Mouse (Mus musculus) ovary, postnatal 36 days (tissue): ENCODE results near the gene Olfr204.
"Not testable (repeated sequence)": the region's sequence is repeated elsewhere in the genome, so short reads cannot be mapped to it uniquely, and the experiment has no call there.

Source experiments
- DNase-seq: peaks from one replicate; pipeline ENCODE4 v3.0.0; 2022; ENCODE audit warnings: low spot score, mixed read lengths

The Olfr204 gene

DNA sequence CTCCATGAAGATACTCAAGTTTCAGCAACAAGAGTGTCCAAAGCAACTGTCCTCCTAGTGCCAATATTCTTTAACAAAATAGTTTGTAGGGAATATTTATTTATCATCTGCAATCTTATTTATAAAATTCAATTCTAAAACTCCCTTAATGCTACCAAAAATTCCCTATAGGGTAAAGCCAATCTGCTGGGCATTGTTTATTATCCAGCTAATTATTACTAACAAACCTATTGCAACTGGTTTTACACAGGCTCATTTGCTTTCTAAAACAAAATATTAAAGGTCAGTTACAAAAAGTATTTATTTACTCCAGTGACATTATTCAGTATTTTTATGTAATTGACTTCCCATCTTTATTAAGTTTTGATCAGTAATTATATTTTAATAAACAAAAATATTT, at the start of gene Olfr204:
Gene Olfr204 (minus strand): TSS at position 101 of the 400 bp plus-strand sequence.
- DNase-seq, result no peak

DNA sequence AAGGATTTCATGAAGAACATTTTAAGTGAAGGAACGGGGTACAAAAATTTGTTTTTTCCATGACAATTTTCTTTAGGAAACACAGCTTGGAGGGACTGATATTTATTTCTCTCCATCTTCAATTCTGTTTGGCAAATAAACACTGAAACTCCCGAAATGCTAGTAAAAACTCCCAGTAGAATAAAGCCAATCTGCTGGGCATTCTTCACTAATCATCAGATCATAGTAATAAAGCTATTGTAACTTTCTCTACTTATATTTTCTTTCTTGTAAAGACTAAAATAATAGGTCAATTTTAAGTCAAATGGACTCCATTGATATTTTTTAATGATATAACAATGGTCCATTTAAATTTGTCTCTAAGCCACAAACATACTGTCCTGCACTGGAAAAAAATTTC, 45.8 kb upstream of the Olfr204 start, which contains the start of gene Olfr209:
Gene Olfr209 (minus strand): TSS at position 101 of the 400 bp plus-strand sequence.
- DNase-seq, result no peak

DNA sequence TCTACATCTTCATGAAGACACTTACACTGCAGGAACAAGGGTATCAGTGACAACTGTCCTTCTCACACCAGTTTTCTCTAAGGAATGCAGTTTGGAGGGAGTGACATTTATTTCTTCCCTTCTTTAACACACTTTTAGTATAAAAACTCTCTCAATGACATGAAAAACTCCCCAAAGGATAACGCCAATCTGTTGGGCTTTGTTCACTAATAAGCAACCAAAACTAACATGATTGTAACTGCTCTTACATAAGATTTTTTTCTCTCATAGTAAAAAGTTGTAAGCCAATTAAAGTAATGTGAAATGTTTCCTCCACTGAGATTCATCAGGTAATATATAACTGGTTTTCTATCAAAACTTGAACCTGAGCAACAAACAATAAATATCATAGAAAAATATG, 31.1 kb upstream of the Olfr204 start, which contains the start of gene Olfr206:
Gene Olfr206 (minus strand): TSS at position 101 of the 400 bp plus-strand sequence.
- no peak for DNase-seq

DNA sequence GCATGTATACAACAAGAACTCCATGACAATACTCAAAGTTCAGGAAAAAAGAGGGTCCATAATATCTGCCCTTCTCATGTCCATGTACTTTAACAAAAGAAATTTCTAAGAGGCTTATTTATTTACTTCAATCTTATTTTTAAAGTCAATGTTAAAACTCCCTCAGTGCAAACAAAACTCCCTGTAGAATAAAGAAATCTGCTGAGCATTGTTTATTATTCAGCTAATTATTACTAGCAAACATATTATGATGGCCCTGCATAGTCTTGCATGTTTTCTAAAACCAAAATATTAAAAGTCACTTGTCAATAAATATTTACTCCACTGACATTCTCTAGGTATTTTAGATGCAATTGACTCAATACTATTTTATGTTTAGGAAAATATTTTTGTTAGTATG, 13.0 kb upstream of the Olfr204 start, which contains the start of gene Olfr205:
Gene Olfr205 (minus strand): TSS at position 101 of the 400 bp plus-strand sequence.
- no peak for DNase-seq

DNA sequence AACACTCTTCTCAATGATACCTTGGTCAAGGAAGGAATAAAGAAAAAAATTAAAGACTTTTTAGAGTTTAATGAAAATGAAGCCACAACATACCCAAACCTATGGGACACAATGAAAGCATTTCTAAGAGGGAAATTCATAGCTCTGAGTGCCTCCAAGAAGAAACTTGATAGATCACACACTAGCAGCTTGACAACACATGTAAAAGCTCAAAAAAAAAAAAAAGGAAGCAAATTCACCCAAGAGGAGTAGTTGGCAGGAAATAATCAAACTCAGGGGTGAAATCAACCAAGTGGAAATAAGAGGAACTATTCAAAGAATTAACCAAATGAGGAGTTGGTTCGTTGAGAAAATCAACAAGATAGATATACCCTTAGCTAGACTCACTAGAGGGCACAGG, 5.2 kb upstream of the Olfr204 start:
- DNase-seq, result not testable (repeated sequence)

DNA sequence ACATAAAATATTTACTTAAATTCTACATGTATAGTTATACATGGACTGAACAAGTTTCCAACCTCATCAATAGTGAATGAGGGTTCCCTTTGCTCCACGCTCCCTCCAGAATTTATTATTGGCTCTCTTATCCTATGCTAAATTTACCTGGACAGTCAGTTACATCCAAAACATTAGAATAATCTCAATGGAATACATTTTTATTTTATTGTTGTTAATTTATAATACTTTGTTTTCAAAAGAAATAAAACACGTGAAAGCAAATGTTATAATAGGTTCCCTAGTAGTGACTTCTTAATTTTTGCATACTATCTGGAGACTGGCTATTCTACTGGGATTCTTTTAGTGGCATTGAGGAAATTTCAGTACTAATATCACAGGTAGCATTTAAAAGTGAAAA, 19.5 kb downstream of the Olfr204 start, which contains the start of gene Olfr203:
Gene Olfr203 (plus strand): TSS at position 301 of the 400 bp plus-strand sequence.
- no peak for DNase-seq

DNA sequence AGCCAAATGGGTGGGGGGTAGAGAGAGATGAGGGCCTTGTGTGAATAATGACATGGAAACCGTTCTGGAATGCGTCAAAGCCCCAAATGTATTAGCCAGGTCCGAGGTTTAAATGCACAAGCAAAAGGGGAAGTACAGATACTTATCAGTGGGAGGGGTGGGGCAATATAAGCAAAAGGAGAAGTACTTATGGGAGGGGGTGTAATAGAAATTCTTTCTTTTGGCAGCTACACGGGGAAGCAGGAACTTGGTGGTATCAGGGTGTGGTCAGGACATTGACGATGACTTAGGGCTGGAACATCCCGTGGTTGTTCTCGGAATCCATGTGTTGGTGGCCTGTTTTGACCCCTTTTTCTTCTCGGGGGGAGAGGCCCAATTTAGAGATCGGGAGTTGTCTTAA, 30.5 kb downstream of the Olfr204 start:
- DNase-seq, result not testable (repeated sequence)

DNA sequence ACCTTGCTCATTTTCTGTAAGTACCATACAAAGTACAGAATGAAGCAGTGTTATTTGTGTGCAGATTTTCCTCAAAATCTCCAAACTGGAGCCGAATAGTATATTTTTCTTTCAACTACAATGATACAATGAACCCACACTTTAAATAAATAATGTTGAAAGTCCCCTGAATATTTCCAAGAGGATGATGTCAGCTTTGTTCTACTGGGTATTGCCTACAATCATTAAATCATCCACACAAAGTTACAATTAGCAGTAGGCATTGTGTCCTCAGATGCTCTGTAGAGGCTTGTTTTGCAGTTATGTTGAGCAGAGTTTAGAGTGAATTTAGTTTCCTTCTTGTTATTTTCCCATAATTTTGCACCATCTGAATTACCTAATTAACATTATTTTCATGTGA, 31.4 kb downstream of the Olfr204 start, which contains the start of gene Olfr202:
Gene Olfr202 (minus strand): TSS at position 101 of the 400 bp plus-strand sequence.
- no peak for DNase-seq

DNA sequence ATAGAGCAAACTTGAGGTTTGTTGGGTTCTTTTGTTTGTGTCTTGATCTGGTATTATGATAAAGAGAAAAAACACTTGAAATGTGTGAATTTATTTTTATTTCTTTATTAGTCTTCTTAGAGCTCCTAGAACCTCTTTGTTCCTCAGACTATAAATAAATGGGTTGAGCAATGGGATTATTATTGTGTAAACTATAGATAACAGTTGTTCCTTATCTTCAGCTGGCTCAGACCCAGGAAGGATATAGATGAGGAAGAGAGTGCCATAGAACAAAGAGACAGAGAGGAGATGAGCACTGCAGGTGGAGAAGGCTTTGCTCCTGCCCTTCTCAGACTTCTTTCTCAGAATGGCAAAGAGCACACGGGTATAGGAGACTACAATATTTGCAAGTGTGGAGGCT, 34.6 kb downstream of the Olfr204 start:
- DNase-seq, result no peak

DNA sequence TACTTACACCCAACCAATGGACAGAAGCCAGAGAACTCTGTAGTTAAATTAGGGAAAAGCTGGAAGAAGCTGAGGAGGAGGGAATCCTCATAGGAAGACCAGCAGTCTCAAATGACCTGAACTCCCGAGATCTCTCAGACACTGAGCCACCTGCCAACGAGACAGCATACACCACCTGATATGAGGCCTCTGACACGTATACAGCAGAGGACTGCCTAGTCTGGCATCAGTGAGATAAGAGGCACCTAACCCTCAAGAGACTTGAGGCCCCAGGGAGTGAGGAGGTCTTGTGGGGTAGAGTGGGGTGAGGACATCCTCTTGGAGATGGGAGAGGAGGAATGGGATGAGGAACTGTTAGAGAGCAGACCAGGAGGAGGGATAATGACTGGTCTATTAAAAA, 37.5 kb downstream of the Olfr204 start:
- no peak for DNase-seq

DNA sequence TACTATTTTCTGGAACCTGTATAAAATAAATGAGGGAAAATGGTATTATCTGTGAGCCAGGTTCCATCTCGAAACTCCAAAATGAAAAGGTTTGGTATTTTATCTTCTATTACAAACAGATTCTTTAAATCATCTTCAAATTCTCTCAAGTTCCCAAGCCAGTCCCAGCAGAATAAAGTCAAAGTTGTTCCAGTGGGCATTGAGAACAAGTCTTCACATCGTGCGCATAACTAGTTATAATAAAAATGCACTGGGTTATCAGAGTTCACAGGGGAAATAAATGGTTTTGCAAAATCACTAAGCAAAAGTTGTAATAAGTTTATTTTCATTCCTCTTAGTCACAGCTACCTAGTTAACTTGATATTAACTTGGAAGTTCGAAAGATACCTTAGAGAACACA, 45.5 kb downstream of the Olfr204 start, which contains the start of gene Olfr201:
Gene Olfr201 (minus strand): TSS at position 101 of the 400 bp plus-strand sequence.
- not testable (repeated sequence) for DNase-seq

DNA sequence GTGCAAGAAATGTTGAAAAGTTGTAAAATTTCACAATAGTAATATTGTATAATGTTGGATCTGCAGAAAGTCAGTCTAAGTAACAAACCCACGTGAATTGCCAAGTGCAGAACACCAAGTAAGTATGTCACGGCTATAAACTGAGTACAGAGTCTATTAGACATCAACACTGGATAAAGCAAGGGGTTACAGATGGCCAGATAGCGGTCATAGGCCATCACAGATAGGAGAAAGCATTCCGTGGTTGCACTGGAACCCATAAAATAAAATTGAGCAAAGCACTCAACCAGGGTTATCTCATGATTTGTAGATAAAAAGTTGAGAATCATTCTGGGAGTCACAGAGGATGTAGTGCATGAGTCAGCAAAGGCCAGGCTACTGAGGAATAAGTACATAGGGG, 49.0 kb downstream of the Olfr204 start:
- DNase-seq, result not testable (repeated sequence)
